Mouse (Mus musculus): ENCODE measurements around the gene Krit1. TPM values are rescaled to one million over a fixed set of nuclear protein-coding genes. Genes with fewer than 3 reads are reported as not detected.

Krit1 gene
- 104 TPM for polyA plus RNA-seq (2017; shearing (Covaris generic))

DNA sequence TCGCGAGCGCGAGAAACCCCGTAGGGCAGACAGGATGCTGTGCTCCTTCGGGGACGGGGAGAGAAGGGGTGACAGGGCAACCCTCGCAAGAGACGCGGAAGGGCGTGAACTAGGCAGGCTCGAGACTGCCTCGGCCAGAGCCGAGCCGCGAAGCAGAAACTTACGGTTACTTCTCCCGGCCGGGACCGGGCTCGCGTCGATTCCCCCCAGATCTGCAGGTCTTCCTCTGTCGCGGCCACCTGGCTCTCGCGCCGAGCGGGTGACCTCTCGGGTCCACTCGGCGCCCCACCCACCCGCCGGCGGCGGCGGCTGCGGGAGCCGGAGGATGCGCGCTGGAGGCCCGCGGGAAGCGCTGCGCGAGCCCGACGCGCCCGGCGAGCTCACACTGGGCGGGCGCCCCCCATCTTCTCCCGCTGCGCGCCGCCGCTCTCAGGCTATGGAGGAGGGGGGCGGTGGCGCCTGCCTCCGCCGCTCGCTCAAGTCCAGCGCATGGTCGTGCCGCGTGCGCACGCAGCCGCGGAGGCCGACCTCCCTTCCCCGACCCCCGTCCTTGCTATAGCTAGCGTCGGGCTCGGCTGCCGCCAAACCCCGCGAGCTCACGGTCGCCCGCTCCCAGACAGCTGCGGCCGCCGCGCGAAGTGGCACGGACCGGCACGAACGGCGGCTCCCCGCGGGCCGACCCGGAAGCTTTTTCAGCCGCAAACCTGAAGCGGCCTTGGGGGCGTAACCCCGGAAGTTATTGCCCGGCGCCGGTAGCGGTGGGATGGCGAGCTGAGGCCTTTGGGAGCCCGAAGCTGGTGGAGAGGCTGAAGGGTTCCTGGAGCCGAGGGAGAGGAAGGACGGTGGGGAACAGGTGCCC, at the start of gene Krit1, which contains the start of gene Ankib1:
Gene Krit1 (plus strand): TSS at position 752 of the 859 bp plus-strand sequence.
Gene Ankib1 (minus strand): TSS at position 493 of the 859 bp plus-strand sequence.

DNA sequence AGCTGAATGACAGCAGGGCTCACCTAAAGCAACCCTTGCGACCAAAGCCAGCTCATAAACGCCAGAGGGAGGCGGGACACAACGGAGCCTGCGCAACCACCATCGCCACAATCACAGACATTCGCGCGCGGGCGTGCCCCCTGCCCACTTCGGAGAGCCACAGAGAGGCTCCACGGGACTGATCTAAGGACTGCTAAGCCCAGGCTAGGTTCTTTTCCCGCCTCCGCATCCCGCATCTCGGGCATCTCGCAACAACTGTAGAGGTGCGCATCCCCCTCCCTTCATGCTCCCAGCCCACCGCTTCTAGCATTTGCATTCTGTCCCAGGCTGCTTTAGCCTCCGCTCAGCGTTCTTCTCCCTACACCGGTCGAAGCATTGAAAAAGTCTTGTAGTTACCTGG, 42.0 kb downstream of the Krit1 start, which contains the start of gene Lrrd1:
Gene Lrrd1 (plus strand): TSS at position 148 of the 400 bp plus-strand sequence.

DNA sequence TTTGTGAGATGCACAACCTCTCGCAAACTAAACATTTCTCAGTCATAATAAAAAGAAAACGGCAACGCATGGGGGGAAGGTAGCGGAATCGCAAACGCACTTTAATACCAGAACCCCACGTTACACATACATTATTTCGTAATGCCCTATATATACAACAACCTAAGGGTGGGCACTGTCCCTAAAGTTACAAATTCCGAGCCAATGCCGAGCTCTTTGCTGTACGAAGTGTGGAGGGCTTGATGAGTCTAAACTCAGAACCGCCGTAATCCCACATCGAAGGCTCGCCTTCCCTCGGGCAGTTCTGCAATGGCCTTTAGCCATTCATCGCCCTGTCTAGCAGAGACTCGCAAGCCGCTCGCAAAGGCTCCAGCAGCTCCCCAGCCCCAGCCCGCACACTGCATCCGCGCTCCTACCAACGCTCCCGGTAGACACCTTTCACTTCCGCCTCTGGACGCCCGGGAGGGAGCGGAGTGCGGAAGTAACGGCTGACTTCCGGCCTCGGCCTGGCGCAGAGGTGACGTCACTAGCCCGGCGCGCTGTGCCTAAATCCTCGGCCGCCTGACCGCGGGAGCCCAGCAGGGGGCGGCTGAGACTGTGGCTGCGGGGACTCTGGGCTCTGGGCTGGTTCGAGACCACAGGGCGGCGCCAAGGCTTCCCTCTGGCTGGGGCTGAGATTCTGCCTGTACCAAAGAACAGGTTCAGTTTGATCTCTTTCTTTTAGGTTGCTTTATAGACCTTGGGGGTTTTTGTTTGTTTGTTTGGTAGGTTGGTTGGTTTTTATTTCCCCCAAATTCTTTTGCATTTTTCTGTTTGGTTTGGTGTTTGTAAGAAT, 90.7 kb downstream of the Krit1 start, which contains the start of gene Mterf1a:
Gene Mterf1a (minus strand): TSS at position 475 of the 835 bp plus-strand sequence.

Other genes with a start within 250 kb of the Krit1 start
- 8.8 TPM for gene 1700109H08Rik, start 231.6 kb upstream of the Krit1 start, polyA plus RNA-seq (2017; shearing (Covaris generic))
- gene Pex1, start 207.1 kb upstream of the Krit1 start, polyA plus RNA-seq (2017; shearing (Covaris generic)): 17.4 TPM
- 42.2 TPM for gene Rbm48, start 206.6 kb upstream of the Krit1 start, polyA plus RNA-seq (2017; shearing (Covaris generic))
- not detected for gene Tmbim7, start 152.0 kb upstream of the Krit1 start, polyA plus RNA-seq (2017; shearing (Covaris generic))
- 8.7 TPM for gene Gatad1, start 146.0 kb upstream of the Krit1 start, polyA plus RNA-seq (2017; shearing (Covaris generic))
- 9.1 TPM for gene Ankib1, start 259 bp upstream of the Krit1 start, polyA plus RNA-seq (2017; shearing (Covaris generic))
- 0.67 TPM for gene Lrrd1, start 42.0 kb downstream of the Krit1 start, polyA plus RNA-seq (2017; shearing (Covaris generic))
- gene Mterf1a, start 90.7 kb downstream of the Krit1 start, polyA plus RNA-seq (2017; shearing (Covaris generic)): 35.6 TPM
- 199 TPM for gene Akap9, start 124.9 kb downstream of the Krit1 start, polyA plus RNA-seq (2017; shearing (Covaris generic))